Mouse (Mus musculus) stomach, embryonic 16.5 days (tissue): ENCODE data around the gene Slc15a2. TPM values are rescaled to one million over a fixed set of nuclear protein-coding genes. Genes with fewer than 3 reads are reported as not detected.

Experiments used
- ATAC-seq: fragments of 200-750 bp; cut with Nextera tagmentation; 2 replicates; pipeline ENCODE4 v1.8.0; 2017; ENCODE audit warnings: moderate number of reproducible peaks, moderate TSS enrichment; ENCODE audit not compliant: insufficient read depth, low FRiP score
- H3K27ac ChIP-seq: fragments of 300-500 bp; sonication (generic); 2 replicates; pipeline ENCODE4 v1.5.1; 2014; ENCODE audit warnings: low read length
- H3K27me3 ChIP-seq: fragments of 300-500 bp; sonication (generic); 2 replicates; pipeline ENCODE4 v1.6.1; 2014; ENCODE audit warnings: low read length, control low read depth, mixed read lengths; ENCODE audit not compliant: control insufficient read depth, insufficient read depth
- H3K36me3 ChIP-seq: fragments of 300-500 bp; sonication (generic); 2 replicates; pipeline ENCODE4 v1.6.1; 2014; ENCODE audit warnings: low read length; ENCODE audit not compliant: control insufficient read depth, insufficient read depth
- H3K4me1 ChIP-seq: fragments of 300-500 bp; sonication (generic); 2 replicates; pipeline ENCODE4 v1.6.1; 2014; ENCODE audit warnings: low read length, control low read depth, mixed read lengths; ENCODE audit not compliant: control insufficient read depth, insufficient read depth
- H3K4me2 ChIP-seq: fragments of 300-500 bp; sonication (generic); 2 replicates; pipeline ENCODE4 v1.6.1; 2014; ENCODE audit warnings: low read depth, low read length, mixed read lengths
- H3K4me3 ChIP-seq: fragments of 300-500 bp; sonication (generic); replicated peaks from 2 replicates; pipeline ENCODE4 v1.5.1; 2014; ENCODE audit warnings: mild to moderate bottlenecking, low read length
- H3K9ac ChIP-seq: fragments of 300-500 bp; sonication (generic); 2 replicates; pipeline ENCODE4 v1.6.1; 2014; ENCODE audit warnings: low read length
- H3K9me3 ChIP-seq: fragments of 300-500 bp; sonication (generic); replicated peaks from 2 replicates; pipeline ENCODE4 v1.6.1; 2016; ENCODE audit warnings: low read length, control low read depth; ENCODE audit not compliant: control insufficient read depth
- WGBS: fragments of 180-500 bp; shearing (Covaris S2); extraction: QIAGEN DNeasy Blood & Tissue Kit; methylation state at CpG from one replicate; pipeline ENCODE4 v1.1.7; 2014; 5-methylcytosine and 5-hydroxymethylcytosine counted together
- polyA plus RNA-seq: library from polyadenylated mRNA; unstranded; fragments of >200 nt; fragmentation: Nextera tagmentation; extraction: Ambion mirVana; gene quantifications from 2 replicates; pipeline ENCODE4 v1.2.1, GENCODE M21; 2015

The Slc15a2 gene
- polyA plus RNA-seq, 1 experiment from 2014 or later: 4.0 TPM

DNA sequence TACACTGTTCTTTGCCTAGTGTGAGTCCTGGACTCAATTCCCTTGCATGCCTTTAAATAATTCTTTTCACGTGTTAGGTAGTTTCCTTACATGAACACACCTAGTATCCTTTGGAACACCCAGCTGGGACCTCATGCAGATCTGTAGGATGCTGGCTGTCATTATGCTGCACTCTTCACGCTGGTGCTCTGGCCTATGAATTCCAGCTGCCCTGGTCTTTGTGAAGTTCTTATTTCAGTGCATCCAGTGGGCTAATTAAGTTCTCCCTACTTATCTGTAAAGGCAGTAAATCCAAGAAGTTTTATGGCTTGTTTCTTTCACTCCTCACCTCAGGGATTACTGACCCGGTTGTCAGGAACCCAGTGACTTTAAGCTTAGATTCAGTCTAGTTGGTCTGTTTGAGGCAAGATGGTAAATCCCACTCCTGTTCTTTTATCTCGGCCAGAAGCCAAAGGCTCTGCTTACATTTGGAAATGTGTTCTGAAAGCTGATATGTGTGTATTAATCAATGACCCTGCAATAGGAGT lies 45.3 kb downstream of the Slc15a2 start:
- Histone ChIP-seq H3K4me2 (no peak overlapping the region), H3K27ac (no peak overlapping the region)
- no peak for ATAC-seq

DNA sequence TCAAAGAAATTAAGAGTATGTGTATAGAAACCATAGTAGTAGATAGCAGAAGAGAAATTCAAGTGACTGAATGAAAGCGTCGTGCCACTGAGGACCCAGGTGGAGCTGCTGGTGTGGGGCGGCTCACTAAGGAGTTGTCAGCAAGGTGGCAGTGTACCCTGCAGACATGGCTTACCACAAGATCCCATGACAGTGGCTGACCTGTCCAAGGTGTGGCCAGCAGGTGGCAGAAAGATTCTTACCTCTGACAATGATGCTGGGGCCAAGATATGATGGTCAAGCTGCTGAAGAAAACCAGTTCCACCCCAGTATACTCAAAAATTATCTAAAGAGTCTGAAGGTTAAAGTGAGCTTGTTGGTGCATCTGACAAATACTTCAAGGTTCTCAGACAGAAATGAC lies 49.3 kb downstream of the Slc15a2 start:
- H3K27ac ChIP-seq: no peak overlapping the region
- no peaks in the 10 kb centered on the region for H3K9me3 ChIP-seq
- 82% methylated on average over 3 of the region's 3 CpGs for whole genome bisulfite sequencing
- no peaks in the 10 kb centered on the region for H3K4me1 ChIP-seq
- no peak for ATAC-seq
- no peaks in the 10 kb centered on the region for H3K27me3 ChIP-seq
- H3K4me2 ChIP-seq: no peak overlapping the region
- H3K9ac ChIP-seq: no peak overlapping the region
- no peaks in the 10 kb centered on the region for H3K36me3 ChIP-seq
- no peak overlapping the region for H3K4me3 ChIP-seq

More for the DNA sequence above, 45.3 kb downstream of the Slc15a2 start:
- no peaks in the 10 kb centered on the region for H3K27me3 ChIP-seq
- H3K9me3 ChIP-seq: no peaks in the 10 kb centered on the region
- H3K36me3 ChIP-seq: no peaks in the 10 kb centered on the region
- H3K4me1 ChIP-seq: no peaks in the 10 kb centered on the region
- H3K9ac ChIP-seq: no peak overlapping the region
- H3K4me3 ChIP-seq: no peak overlapping the region
- 32% methylated on average over 4 of the region's 4 CpGs for WGBS

DNA sequence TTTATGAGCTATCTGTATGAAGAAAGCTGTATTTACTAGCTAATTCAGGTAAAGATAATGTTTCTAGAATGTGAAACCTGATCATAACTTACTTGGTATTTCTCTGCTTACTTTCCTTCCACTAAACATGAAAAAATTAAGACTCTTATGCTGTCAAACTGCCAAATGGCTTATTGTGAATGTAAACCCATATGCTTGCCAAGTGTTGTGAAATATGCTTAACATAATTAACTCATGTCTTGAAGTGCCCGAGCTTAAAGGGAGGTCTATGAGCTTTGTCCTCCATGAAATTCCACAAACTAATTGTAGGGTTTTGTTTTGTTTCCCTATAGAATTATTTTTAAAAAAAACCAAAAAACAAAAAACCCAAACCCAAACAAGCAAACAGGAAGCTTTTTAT lies 50.9 kb downstream of the Slc15a2 start:
- Histone ChIP-seq H3K4me2 (no peak overlapping the region), H3K27ac (no peak overlapping the region), H3K36me3 (no peaks in the 10 kb centered on the region), H3K4me3 (no peak overlapping the region), H3K4me1 (no peaks in the 10 kb centered on the region), H3K27me3 (no peaks in the 10 kb centered on the region), H3K9me3 (no peaks in the 10 kb centered on the region), H3K9ac (no peak overlapping the region)
- 33% methylated on average over 1 of the region's 1 CpGs for WGBS
- ATAC-seq: no peak

DNA sequence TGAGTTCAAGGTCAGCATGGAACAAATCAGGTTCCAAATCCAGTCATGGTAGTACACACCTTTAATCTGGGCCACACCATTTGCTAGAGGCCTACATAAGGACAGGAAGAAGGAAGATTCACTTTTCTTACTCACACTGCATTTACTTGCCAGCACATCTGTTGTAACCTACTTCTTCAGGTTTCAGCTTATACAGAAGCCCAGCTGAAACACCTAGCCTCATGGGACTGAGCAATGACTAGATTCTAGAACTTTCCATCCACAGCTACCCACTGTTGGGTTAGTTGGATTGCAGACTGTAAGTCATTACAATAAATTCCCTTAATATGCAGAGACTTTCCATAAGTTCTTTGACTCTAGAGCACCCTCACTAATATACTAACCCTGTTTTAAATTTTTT lies 52.2 kb downstream of the Slc15a2 start:
- H3K36me3 ChIP-seq: no peaks in the 10 kb centered on the region
- H3K4me1 ChIP-seq: no peaks in the 10 kb centered on the region
- H3K9ac ChIP-seq: no peak overlapping the region
- no peaks in the 10 kb centered on the region for H3K27me3 ChIP-seq
- no peaks in the 10 kb centered on the region for H3K9me3 ChIP-seq
- no peak overlapping the region for H3K4me3 ChIP-seq
- no peak overlapping the region for H3K27ac ChIP-seq
- no peak overlapping the region for H3K4me2 ChIP-seq
- no peak for ATAC-seq

DNA sequence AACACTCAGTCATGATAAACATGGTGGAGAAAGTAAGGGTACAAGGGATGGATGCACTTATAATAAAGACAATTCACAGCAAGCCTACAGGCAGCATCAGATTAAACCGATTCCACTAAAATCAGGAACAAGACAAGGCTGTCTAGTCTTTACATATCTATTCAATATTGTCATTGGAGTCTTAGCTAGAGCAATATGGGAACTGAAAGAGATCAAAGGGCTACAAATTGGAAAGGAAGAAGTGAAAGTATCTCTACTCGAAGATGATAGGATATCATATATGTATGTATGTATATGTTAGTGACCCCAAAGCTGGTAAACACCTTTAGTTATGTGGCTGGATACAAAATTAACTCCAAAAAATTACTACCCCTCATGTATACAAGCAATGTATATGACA lies 55.8 kb downstream of the Slc15a2 start:
- H3K4me1 ChIP-seq: no peaks in the 10 kb centered on the region
- WGBS: 91% methylated on average over 2 of the region's 2 CpGs
- no peaks in the 10 kb centered on the region for H3K9me3 ChIP-seq
- H3K27me3 ChIP-seq: no peaks in the 10 kb centered on the region
- H3K27ac ChIP-seq: no peak overlapping the region
- ATAC-seq: no peak
- H3K9ac ChIP-seq: no peak overlapping the region
- no peaks in the 10 kb centered on the region for H3K36me3 ChIP-seq
- H3K4me2 ChIP-seq: no peak overlapping the region
- H3K4me3 ChIP-seq: no peak overlapping the region

DNA sequence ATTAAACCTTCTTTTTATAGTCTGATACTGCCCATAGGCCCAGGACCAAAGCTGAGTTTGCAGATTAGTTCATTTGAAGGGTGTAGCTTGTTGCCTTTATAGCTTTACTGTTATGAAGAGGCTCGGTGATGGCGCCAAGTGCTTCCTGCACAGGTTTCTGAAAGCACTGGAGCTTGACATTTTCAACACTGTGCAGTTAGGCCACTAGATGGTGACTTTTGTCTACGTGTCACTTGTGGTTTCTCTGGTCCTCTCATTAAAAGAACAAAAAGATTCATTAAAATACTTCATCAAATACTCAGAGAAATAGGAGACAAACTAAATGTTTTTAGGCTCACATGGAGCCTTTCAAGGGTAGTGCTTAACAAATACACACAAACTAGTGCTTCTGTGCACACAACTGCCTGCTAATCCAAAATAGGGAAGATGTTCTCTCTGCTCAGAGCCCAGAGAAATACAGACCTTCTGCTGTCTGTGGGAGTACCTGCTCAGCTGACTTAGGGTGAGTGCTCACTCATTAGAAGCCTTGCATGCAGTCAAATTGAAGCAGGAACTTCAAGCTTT lies 60.8 kb downstream of the Slc15a2 start:
- no peak overlapping the region for H3K4me2 ChIP-seq
- H3K4me1 ChIP-seq: no peaks in the 10 kb centered on the region
- H3K9me3 ChIP-seq: no peaks in the 10 kb centered on the region
- no peaks in the 10 kb centered on the region for H3K36me3 ChIP-seq
- H3K9ac ChIP-seq: no peak overlapping the region
- H3K27ac ChIP-seq: no peak overlapping the region
- no peak overlapping the region for H3K4me3 ChIP-seq
- ATAC-seq: no peak
- no peaks in the 10 kb centered on the region for H3K27me3 ChIP-seq
- 76% methylated on average over 3 of the region's 3 CpGs for WGBS

DNA sequence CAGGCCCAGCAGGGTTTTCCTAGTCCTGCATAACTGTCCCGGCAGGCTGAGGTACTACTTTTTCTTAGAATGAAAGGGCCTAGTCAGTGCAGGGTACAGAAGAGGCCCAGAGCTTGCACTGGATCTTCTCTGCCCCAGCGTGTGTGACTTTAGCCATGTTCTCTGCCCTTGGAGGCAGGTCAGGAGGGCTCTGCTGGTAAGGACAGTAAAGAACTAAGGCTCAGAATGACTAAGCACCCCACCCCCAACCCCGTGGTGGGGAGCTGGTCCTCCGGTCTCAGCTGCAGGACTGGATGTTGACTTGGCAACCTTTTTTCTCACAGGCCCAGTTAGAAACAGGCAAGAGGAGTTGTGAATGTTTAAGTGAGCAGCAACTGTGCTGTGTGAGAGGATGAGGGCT lies 62.0 kb downstream of the Slc15a2 start:
- Histone ChIP-seq H3K4me3 (no peak overlapping the region), H3K9ac (no peak overlapping the region), H3K36me3 (no peaks in the 10 kb centered on the region), H3K9me3 (no peaks in the 10 kb centered on the region), H3K27ac (no peak overlapping the region), H3K4me2 (no peak overlapping the region), H3K27me3 (no peaks in the 10 kb centered on the region), H3K4me1 (no peaks in the 10 kb centered on the region)
- WGBS: 42% methylated on average over 4 of the region's 4 CpGs
- no peak for ATAC-seq

DNA sequence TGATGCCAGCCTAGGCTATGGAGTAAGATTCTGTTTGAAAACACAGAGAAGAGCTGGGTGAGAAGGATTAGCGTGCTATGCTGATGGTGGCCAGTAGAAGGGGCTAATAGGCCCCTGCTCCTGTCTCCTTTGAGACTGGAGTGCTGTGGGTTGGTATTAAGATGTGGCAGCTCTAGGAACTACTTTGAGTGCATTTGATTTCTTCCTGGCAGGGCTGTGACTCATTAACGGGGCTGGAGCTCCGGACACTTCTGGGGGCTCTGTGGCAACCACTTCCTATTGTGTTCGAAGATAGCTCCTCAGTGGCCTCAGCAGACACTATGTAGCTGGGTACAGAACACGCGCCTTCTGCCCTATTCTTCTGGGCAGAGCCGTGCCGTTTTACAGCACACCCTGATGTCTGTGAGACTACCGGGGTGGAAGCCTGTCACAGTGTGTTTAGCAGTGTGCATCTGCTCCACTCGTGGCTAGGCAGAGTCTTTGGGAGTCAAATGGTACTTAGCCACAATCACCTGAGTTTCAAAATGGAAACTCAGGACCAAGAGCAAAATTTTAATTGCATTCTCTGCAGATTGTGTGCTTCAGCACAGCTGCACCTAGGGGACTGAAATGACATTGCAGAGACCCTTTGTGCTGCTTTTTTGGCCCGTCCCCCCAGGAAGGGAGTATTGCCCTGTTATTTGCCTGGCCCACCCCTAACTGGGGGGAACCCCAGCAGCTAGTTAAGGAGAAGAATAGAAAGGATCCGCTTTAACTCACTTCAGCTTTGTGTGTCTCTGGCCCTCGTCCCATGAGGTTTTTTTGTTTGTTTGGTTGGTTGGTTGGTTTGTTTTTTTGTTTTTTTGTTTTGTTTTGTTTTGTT lies 64.3 kb downstream of the Slc15a2 start:
- no peaks in the 10 kb centered on the region for H3K4me1 ChIP-seq
- no peak overlapping the region for H3K4me3 ChIP-seq
- no peak for ATAC-seq
- no peaks in the 10 kb centered on the region for H3K36me3 ChIP-seq
- H3K27me3 ChIP-seq: no peaks in the 10 kb centered on the region
- H3K9ac ChIP-seq: no peak overlapping the region
- no peaks in the 10 kb centered on the region for H3K9me3 ChIP-seq
- 67% methylated on average over 13 of the region's 13 CpGs for WGBS
- no peak overlapping the region for H3K4me2 ChIP-seq
- no peak overlapping the region for H3K27ac ChIP-seq

DNA sequence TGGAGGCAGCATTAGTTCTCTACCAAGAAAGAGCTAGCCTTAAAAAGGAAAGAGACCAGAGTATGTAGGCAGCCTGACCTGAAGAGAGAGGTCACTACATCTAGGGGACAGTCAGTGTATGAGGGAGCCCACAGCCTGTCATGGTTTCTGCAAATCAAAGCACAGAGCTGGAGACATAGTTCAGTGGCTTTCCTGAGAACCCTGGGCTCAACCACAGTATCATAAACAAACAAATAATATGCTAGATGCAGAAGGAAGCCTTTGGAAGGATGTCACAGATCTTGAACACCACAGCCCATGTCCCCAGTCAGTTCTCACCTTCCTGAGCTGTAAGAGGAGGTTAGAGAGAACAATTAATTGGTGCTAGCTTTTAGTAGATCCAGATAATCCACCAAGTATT lies 66.1 kb downstream of the Slc15a2 start:
- Histone ChIP-seq H3K27ac (no peak overlapping the region), H3K4me1 (no peaks in the 10 kb centered on the region), H3K9ac (no peak overlapping the region), H3K4me2 (no peak overlapping the region), H3K9me3 (no peaks in the 10 kb centered on the region), H3K36me3 (no peaks in the 10 kb centered on the region), H3K4me3 (no peak overlapping the region), H3K27me3 (no peaks in the 10 kb centered on the region)
- ATAC-seq: no peak
